Mouse (Mus musculus): ENCODE results near the gene Foxc2.

Foxc2 gene

DNA sequence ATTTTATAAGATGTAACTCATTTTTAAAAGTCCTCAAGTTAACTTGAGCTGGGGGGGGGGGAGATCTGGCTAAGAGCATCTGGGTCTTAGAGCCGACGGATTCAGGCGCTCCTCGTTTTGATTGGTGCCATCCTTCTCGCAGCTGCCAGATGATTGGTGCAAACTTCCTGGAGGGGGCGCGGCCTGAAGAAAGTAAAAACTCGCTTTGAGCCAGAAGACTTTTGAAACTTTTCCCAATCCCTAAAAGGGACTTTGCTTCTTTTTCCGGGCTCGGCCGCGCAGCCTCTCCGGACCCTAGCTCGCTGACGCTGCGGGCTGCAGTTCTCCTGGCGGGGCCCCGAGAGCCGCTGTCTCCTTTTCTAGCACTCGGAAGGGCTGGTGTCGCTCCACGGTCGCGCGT, at the start of gene Foxc2:
TSS of gene Foxc2 (plus strand) at position 224 of the 400 bp plus-strand sequence.
- no peak for DNase-seq (ENCODE audit: low spot score)

DNA sequence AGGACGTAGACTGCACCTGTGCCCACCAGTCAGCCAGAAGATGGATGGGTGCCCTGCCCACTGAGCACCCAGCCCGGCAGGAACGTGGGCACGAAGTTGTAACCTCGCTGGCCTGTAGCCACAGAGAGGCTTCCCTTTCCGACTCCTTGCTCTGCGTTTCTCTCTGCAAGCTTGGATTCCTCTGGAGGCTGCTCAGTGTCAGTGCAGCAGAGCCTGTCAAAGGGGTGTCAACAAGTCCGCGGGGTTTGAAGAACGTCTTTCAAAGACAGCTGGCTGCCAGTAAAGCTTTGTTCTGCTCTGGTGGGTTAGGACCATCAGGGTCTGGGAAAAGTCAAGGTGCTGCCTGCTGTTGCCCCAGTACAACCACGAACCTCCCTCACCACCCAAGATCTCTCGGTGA, 44.5 kb upstream of the Foxc2 start:
- no peak for DNase-seq (ENCODE audit: low spot score)

DNA sequence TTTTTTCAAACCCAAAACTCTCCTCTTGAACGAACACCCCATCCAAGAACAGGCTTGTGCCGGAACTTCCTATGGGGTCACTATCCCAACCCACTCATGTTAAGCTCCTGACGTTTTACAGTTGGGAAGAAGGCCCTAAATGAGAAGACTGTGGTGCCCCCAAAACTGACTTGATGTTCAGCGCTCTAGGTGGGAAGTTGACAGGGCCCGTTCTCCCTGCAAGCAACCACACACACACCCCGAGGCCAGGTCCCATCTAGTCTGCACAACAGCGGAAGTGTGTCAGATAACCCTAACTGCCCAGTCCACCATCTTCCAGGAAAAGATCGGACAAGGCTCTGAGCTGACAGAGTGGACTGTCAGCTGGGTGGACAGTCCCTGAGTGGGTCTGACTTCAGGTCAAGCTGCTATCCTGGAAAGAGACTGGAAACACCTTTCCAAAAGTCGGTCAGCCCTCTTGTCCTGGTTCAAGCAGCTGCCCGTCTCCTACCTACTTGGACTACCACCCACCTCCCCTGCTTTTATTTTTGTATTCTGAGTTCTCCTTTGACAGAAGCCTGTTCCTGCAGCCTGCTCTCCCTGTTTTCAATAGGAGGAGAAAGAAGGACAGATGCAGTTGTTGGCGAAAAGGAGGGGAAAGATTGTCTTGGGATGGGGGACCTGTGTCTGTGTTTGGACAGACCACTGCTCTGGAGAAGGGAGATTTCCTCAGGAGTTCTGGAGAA, 43.4 kb upstream of the Foxc2 start:
- DNase-seq (ENCODE audit: low spot score), result no peak

DNA sequence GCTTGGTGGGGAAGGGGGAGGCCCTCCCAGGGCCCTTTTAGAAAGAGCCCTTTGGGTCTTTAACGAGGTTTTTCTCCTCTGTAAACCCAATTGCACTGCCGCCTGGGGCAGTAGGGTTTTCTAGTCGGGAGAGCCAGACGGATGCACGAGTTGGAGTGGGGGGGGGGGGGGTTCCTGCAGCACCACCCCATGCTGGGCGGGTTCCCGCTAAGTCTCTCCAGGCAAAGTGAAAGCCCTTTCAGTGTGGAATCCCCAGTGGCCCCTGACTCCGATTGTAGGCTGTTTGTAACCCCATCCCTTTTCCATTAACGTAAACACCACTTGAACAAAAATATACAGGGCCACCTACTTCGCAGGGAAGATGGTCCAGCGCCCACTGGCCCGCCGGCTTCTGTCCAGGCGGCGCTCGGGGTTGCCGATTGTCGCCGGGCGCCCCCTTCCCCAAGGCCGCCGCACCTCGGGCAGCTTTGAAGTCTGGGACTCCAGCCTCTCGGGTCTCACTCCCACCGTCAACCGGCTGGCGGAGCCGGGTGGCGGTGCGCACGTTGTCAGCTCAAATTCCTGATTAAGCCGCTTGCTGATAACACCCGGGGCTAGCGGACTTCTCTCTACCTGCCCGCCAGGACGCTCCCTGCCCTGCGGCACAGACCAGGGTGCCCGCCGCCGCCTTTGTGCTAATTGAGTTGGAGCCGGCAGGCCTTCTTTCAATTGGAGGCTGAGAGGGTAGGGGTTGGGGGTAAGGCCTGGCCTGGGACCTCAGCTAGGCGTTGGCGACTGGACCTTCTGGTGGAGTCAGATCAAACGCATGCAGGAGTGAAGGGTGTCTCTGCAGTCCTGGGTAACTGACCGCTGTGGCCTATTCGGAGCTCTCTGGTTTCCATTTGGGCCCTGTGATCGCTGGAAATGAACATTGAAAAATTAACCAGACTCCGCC, 42.5 kb upstream of the Foxc2 start:
- DNase-seq (ENCODE audit: low spot score), result no peak

DNA sequence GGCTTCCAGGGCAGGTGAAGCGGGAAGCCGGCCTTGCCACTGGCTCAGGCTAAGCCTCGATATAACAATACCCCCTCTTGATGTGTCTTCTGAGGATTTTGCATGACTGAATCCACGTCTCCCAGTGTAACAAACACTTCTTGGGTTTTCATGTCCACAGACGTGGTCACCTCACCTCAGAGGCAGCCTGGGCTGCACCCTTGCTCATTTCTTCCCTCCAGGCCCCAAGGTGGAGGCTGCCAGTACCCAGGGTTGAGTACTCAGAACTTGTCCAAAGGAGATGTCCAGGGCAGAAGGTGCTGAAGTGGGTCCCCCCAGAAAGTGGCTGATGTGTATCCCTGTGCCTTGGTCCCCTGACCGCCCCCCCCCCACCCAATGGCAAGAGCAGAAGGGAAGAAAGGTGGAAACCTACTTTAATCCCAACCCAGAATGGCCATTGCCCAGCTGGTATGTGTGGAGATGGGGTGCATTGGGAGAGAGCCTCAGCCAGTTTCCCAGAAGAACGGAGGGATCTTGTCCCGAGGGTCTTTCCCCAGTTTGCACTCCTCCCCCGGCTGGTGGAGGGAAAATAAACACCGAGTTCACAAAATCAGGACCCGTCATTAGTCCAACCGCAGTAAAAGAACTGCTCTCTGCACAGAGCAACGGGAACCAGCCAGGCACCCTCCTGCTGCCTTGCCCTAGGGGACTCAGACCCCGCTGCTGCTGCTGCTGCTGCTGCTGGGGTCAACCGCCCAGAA, 41.7 kb upstream of the Foxc2 start:
- DNase-seq (ENCODE audit: low spot score), result no peak

DNA sequence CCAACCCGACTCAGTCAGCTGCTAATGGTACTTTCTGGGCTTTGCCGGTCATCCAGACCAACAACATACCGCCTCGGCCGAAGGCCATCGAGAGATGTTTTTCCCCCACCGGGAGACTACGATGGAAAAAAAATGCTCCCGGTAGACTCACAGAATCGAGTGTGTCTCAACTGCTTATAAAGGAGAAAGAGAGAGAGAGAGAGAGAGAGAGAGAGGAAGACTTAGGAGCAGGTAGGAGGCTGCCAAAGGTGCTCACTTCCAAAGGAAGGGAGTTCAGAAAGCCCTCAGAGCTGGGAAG, 41.2 kb upstream of the Foxc2 start:
- no peak for DNase-seq (ENCODE audit: low spot score)

DNA sequence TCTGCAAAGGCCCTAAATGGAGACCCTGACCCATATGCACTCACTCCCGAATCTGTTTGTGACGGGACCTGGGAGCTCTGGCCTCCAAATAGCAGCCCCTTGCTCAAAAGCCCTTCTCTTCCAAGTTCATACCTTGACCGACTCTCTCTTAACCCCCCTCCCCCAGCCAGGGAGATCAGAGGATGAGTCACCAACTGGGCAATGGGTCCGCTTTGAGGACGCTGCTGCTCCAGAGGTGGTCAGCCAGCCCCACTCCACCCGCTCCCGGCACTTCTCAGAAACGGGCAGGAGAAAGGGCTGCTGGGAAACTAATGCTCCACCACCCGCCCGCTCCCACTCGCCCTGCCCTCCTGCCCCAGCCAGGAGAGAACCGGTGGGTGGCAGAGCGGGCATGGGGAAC, 40.0 kb upstream of the Foxc2 start:
- no peak for DNase-seq (ENCODE audit: low spot score)

DNA sequence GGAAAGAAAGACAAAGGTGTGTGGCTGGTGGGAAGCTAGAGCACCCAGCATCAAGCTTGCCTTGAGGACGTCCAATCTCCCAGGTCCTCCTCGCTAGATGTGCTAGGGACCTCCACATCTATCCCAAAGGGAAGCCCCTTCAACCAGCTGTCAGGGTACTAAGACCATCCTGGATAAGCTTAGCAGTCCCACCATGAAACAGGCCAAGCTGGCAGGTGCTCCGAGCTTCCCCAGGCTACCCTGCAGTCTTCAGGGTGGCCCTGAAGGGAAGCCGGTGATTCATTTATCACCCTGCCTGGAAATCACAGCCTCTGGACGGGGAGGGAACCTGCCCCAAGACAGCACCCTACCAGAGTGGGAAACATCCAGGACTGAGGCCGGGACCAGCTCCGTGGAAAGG, 39.4 kb upstream of the Foxc2 start:
- no peak for DNase-seq (ENCODE audit: low spot score)

DNA sequence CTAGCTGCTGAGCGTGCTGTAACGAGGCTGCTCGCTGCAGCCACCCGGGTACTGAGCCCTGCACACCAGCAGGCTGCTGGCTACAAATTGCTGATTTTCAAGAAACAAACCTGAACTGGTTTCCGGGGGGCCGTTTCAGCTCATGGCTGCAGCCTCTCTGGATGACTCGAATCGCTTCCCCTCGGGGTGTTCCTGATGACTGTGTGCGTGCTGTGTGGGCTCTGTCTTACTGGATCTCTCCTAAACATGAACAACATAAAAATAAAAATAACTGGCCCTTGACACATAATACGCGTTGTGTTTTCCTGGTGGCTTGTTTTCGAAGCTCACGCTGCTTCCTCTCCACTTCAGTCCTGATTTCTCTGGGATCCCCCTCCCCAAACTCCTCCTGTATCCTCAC, 37.2 kb upstream of the Foxc2 start:
- DNase-seq (ENCODE audit: low spot score), result no peak

DNA sequence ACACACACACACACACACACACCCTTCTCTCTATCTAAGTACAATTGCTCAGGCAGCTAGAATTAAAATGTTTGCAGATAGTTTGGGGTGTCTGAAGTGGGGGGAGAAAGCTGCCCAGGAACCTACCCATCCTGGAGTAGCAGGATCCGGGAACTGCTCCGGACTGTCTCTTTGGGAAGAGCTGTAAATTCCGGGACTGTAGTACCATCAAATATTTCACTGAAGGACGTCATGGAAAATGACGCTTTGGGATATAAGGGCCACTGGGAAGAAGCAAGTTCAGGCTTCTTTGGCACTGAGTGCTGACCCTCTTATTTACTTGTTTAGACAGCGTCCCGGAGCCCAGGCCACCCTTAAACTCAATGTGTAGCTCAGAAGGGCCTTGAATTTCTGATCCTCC, 36.8 kb upstream of the Foxc2 start:
- no peak for DNase-seq (ENCODE audit: low spot score)

DNA sequence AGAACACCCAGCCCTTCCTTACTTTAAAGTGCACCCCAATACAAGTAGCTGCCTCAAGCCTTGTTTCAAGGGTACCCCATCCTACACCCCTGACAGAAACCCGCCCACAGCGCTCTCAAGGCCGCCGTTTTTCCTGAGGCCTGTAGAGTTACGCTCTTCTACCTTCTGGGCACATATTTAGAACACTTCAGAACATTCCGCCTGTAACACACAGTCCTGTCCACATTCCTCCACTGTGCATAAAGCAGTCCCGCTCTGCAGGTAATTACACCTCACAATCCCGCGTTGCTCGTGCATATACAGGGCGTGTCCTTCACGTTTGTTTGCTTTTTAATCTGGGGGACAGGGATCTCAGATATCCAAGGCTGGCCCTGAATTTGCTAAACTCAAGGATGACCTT, 36.0 kb upstream of the Foxc2 start:
- DNase-seq (ENCODE audit: low spot score), result no peak

DNA sequence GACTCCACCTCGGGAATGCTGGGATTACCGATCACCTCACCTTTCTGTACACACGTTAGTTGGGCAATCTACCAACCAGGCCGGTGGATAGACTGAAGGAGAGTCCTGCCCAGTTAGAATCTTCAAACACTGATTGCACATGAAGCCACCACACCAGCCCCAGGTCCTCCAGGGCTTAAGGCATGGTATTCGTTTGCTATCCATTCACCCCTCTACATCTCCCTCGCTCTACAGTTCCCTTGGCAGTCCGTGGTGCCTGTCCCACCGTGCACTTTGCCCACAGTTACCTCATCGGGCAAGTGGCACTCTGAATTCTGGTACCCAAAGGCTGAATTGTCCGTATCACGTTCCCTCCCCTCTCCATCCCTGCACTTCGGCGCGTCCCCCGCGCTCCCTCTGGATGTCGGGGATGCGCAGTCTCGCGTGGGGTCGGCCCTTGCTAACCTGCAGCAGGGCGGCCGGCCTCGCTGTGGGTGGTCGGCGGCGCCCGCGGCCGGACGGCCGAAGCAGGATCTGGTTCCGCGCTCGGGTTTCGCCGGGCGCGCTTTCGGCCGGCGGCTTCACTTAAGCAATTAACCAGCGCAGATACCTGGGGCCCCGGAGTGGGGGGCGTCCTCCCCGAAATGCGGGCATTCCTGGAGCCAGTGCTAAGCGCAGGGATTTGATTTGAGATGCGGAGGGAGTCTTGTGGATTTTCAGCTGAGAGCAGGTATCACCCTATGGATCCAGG, 35.4 kb upstream of the Foxc2 start:
- no peak for DNase-seq (ENCODE audit: low spot score)

DNA sequence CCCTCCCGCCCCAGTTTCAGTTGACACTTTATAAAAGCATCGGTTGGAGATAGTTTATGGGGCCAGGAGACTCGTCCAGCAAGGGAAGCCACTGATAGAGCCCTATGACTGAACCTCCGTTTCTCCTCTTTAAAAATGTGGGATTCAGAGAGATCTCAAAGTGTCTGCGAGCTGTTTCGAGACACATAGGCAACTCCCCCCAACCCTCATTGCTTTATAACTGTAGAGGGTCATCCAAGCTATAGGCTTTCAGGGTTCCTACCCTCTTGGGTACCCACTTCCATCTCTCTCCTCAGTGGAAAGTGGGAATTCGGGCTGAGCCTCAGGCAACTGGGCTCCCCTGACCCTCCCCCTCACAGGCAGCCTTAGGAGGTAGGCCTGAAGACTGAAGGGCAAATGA, 34.6 kb upstream of the Foxc2 start:
- no peak for DNase-seq (ENCODE audit: low spot score)

DNA sequence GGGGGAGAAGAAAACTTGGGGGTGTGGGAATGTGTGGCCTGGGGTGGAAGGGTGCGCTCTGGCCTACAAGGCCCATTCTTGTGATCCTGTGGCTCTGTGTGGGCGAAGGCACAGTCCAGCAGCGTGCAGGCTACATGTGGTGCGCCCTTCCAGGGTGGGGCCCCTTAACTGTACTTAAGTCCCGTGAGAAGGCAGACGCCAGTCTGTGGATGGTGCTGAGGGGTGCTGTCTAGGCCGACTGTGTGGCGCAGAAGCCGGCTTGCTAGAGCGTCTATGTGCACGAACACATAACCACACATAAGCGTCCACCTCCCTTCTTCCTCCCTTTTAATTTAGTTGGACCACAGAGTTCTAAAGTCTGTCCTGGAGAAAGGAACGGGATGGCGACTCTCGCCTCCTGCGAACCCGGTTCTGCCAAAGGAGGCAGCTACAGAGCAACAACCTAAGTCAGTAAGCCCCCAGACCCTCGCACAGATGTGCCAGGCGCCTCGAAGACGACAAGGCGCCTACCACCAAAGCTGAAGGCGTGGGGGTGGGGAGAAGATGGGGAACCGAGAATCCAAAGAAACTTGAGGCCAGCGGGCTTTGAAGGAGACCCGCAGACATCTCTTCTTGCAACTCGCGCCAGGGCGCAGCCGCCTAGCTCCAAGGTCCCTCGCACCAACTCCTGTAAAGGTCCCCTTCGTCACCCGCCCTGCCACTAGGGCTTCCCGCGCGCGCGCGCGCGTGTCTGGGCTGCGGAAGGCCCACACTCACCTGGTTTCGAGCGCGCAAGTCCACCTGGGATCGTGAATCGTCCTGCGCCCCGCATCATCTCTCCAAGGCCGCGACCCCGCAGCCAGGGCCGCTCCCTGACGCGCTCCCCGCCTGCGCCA, 33.5 kb upstream of the Foxc2 start:
- no peak for DNase-seq (ENCODE audit: low spot score)

DNA sequence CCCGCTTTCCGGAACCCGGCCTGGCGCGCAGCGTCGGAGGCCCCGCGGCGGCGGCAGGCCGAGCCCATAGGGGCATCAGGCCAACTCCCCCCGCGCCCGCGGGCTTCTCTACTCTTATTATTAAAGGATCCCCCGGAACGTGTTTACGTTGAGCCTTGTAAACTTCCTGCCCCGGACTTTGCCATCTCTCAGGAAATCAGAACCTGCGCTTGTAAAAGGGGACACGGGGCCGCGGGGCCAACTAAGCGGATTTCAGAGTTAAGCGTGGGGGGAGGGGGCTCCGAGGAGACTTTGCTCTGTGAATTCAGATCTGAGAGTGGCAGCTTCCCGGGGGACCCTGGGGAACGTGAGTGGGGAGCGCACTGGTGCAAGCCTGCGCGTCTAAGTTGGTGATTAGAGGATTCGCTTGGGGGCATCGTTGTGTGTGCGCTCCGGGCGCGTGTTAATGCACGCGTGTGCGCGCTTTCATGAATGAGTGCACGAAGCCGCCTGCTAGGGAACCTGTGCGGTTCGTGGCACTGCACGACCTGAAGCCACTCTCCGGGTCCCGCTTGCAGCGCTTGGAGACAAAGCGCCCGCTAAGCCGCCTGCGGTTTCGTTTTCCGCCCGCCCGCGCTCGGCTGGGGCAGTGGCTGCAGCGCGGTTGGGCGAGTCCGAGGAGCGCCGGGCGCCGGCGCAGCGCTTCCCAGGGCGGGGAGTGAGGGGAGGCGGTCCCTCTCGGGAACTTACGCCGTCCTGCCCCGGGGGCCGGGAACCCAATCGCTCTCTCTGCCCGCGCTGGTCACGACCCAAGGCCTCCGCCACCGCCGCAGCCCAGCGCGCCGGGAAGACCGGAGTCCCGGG, 32.7 kb upstream of the Foxc2 start:
- peak; percentile 88 for DNase-seq (ENCODE audit: low spot score)

DNA sequence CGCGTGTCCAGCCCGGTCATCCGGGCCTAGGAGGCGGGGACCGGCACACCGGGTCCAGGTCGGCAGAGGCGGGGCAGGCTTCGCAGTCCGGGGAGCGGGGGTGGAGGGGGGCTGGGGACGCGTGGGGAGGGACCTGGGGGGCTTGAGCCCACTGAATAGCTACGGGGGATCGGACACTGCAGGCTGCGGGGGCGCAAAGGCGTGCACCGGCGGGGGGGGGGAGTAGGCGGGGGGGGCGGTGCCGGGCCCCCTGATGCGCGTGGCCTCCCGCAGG, 32.1 kb upstream of the Foxc2 start:
- no peak for DNase-seq (ENCODE audit: low spot score)

DNA sequence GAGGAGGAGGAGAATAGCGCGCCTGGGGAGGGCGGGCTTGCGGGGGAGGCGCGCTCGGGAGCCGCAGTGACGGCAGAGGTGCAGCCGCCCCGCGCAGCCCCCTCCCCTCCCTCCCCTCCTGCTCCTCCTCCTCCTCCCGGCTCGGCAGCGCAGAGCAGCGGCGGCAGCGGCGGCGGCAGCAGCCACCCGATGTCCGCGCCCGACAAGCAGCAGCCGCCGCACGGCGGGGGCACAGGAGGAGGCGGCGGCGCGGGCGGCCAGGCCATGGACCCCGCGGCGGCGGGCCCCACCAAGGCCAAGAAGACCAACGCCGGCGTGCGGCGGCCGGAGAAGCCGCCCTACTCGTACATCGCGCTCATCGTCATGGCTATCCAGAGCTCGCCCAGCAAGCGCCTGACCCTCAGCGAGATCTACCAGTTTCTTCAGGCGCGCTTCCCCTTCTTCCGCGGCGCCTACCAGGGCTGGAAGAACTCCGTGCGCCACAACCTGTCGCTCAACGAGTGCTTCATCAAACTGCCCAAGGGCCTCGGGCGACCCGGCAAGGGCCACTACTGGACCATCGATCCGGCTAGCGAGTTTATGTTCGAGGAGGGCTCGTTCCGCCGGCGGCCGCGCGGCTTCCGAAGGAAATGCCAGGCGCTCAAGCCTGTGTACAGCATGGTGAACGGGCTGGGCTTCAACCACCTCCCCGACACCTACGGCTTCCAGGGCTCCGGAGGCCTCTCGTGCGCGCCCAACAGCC, 31.6 kb upstream of the Foxc2 start, which contains the start of gene Foxf1:
TSS of gene Foxf1 (plus strand) at position 177 of the 742 bp plus-strand sequence.
- DNase-seq (ENCODE audit: low spot score), result peak; percentile 50

DNA sequence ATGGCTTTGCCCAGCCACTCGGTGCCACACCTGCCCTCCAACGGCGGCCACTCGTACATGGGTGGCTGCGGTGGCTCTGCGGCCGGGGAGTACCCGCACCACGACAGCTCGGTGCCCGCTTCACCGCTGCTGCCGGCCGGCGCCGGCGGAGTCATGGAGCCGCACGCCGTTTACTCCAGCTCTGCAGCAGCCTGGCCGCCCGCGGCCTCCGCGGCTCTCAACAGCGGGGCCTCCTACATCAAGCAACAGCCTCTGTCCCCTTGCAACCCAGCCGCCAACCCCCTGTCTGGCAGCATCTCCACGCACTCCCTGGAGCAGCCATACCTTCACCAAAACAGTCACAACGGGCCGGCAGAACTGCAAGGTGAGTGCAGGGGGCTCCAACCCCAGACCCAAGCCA, 31.0 kb upstream of the Foxc2 start:
- no peak for DNase-seq (ENCODE audit: low spot score)

DNA sequence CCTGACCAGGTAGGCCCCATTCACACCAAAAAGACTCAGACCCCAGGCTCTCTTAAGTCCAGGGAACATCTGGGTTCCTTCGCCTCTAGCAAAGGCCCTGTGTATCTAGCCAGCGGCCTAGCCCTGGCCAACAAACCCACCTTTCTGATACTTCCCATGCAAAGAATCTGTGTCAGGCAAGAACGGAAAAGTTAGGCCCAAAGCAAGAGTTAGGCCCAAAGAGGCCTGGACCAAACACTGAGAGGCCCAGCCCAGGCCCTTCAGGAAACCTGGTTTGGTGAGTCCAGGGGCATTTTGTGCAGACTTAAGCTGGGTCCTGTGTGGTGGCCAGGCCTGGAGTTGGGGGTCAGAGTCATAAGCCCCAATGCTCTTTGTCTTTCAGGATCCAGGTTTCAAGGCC, 30.4 kb upstream of the Foxc2 start:
- DNase-seq (ENCODE audit: low spot score), result no peak

Measured in MN1 (cell line).